Mouse (Mus musculus) CH12.LX (cell line): Measurements from ENCODE around the gene Rfx2. TPM values are rescaled to one million over a fixed set of nuclear protein-coding genes. Genes with fewer than 3 reads are reported as not detected.

ENCODE experiments used
- DNase-seq: peaks from one replicate; pipeline ENCODE4 v3.0.0-alpha.2; 2013; ENCODE audit errors: extremely low read depth
- H3K27ac ChIP-seq: 2 replicates; pipeline ENCODE4 v1.5.1; 2012; ENCODE audit warnings: low read depth, mild to moderate bottlenecking, control low read depth, moderate library complexity; ENCODE audit not compliant: insufficient read depth
- H3K27me3 ChIP-seq: replicated peaks from 2 replicates; pipeline ENCODE3; 2012; ENCODE audit warnings: inconsistent platforms
- H3K36me3 ChIP-seq, 2 experiments: replicated peaks in 1 of 2; 2 replicates each; pipeline versions ENCODE3 to v1.6.1; 2012; ENCODE audit warnings: inconsistent platforms in 1 of 2, low read length in 1 of 2, mild to moderate bottlenecking in 1 of 2, mixed read lengths in 1 of 2, moderate library complexity in 1 of 2; ENCODE audit not compliant: control insufficient read depth in 1 of 2, insufficient read depth in 1 of 2
- H3K4me1 ChIP-seq, 2 experiments: 2 replicates each; pipeline ENCODE4 v1.6.1; 2012; ENCODE audit warnings: inconsistent platforms in 1 of 2, moderate library complexity in 1 of 2; ENCODE audit not compliant: insufficient read depth in 2 of 2, control insufficient read depth in 1 of 2
- H3K4me2 ChIP-seq: 2 replicates; pipeline ENCODE4 v1.6.1; 2012; ENCODE audit warnings: low read depth, mild to moderate bottlenecking, control low read depth; ENCODE audit not compliant: poor library complexity, insufficient read depth, severe bottlenecking
- H3K4me3 ChIP-seq, 3 experiments: fragments of 150-350 bp in 1 of 3; sonication (generic) in 1 of 3; replicated peaks in 1 of 3; 2 replicates each; pipeline versions ENCODE3 to v1.5.1; 2011 to 2012; ENCODE audit warnings: low read depth in 2 of 3, low read length in 2 of 3, mild to moderate bottlenecking in 2 of 3, moderate library complexity in 2 of 3, control low read depth in 1 of 3, improper control_type of control experiment in 1 of 3, inconsistent platforms in 1 of 3, mixed read lengths in 1 of 3; ENCODE audit not compliant: poor library complexity in 1 of 3
- H3K79me2 ChIP-seq: replicated peaks from 2 replicates; pipeline ENCODE4 v1.6.1; 2012; ENCODE audit warnings: mild to moderate bottlenecking, moderate library complexity; ENCODE audit not compliant: control insufficient read depth, poor library complexity, insufficient read depth, severe bottlenecking; ENCODE audit errors: extremely low read depth
- H3K9ac ChIP-seq: 2 replicates; pipeline ENCODE4 v1.6.1; 2012; ENCODE audit warnings: low read depth, mild to moderate bottlenecking, control low read depth, moderate library complexity; ENCODE audit not compliant: insufficient read depth
- H3K9me3 ChIP-seq: replicated peaks from 2 replicates; pipeline ENCODE3; 2012; ENCODE audit warnings: low read length, inconsistent platforms, mixed read lengths
- CHD1 ChIP-seq: IDR thresholded peaks from 2 replicates; pipeline ENCODE4 v1.6.1; 2012; ENCODE audit warnings: low read depth, low read length, improper control_type of control experiment, inconsistent platforms
- CHD2 ChIP-seq: IDR thresholded peaks from 2 replicates; pipeline ENCODE4 v1.6.1; 2011; ENCODE audit warnings: low read length, improper control_type of control experiment
- CTCF ChIP-seq, 2 experiments: IDR thresholded peaks in 1 of 2; conservative IDR thresholded peaks in 1 of 2; 2 replicates each; pipeline ENCODE4 v1.5.1; 2011 to 2012; ENCODE audit warnings: low read depth in 2 of 2, low read length in 2 of 2, improper control_type of control experiment in 1 of 2, inconsistent platforms in 1 of 2, mild to moderate bottlenecking in 1 of 2, moderate library complexity in 1 of 2
- E2F4 ChIP-seq: IDR thresholded peaks from 2 replicates; pipeline ENCODE4 v1.6.1; 2011; ENCODE audit warnings: low read depth, low read length, improper control_type of control experiment; ENCODE audit not compliant: insufficient replicate concordance
- ELF1 ChIP-seq: IDR thresholded peaks from 2 replicates; pipeline ENCODE4 v1.6.1; 2014; ENCODE audit warnings: low read depth, mild to moderate bottlenecking, inconsistent platforms, low read length, improper control_type of control experiment
- EP300 ChIP-seq: IDR thresholded peaks from 2 replicates; pipeline ENCODE4 v1.6.1; 2011; ENCODE audit warnings: low read length, improper control_type of control experiment
- ETS1 ChIP-seq: conservative IDR thresholded peaks from 2 replicates; pipeline ENCODE4 v1.6.1; 2012; ENCODE audit warnings: low read depth, mild to moderate bottlenecking, inconsistent platforms, low read length, improper control_type of control experiment, moderate library complexity
- JUND ChIP-seq: conservative IDR thresholded peaks from 2 replicates; pipeline ENCODE4 v1.6.1; 2011; ENCODE audit warnings: low read depth, low read length, improper control_type of control experiment
- MAFK ChIP-seq: IDR thresholded peaks from 2 replicates; pipeline ENCODE4 v1.6.1; 2011; ENCODE audit warnings: low read length, improper control_type of control experiment; ENCODE audit not compliant: insufficient replicate concordance
- MAZ ChIP-seq: IDR thresholded peaks from 2 replicates; pipeline ENCODE4 v1.6.1; 2012; ENCODE audit warnings: low read depth, mild to moderate bottlenecking, inconsistent platforms, low read length, improper control_type of control experiment, moderate library complexity
- MEF2A ChIP-seq: IDR thresholded peaks from 2 replicates; pipeline ENCODE4 v1.6.1; 2014; ENCODE audit warnings: low read depth, mild to moderate bottlenecking, inconsistent platforms, low read length, improper control_type of control experiment, borderline replicate concordance
- MYC ChIP-seq: IDR thresholded peaks from 2 replicates; pipeline ENCODE4 v1.6.1; 2011; ENCODE audit warnings: low read depth, mild to moderate bottlenecking, improper control_type of control experiment, low read length
- NRF1 ChIP-seq: IDR thresholded peaks from 2 replicates; pipeline ENCODE4 v1.6.1; 2014; ENCODE audit warnings: low read depth, mild to moderate bottlenecking, inconsistent platforms, low read length, improper control_type of control experiment, moderate library complexity
- PAX5 ChIP-seq: IDR thresholded peaks from 2 replicates; pipeline ENCODE4 v1.6.1; 2012; ENCODE audit warnings: low read length, inconsistent platforms, mixed read lengths
- POLR2AphosphoS2 ChIP-seq: IDR thresholded peaks from 2 replicates; pipeline ENCODE4 v1.6.1; 2011; ENCODE audit warnings: low read depth, low read length, improper control_type of control experiment
- RAD21 ChIP-seq: IDR thresholded peaks from 2 replicates; pipeline ENCODE4 v1.6.1; 2011; ENCODE audit warnings: low read depth, mild to moderate bottlenecking, low read length, improper control_type of control experiment, moderate library complexity
- SIN3A ChIP-seq: IDR thresholded peaks from 2 replicates; pipeline ENCODE4 v1.6.1; 2012; ENCODE audit warnings: low read length, improper control_type of control experiment, inconsistent platforms
- SMC3 ChIP-seq: IDR thresholded peaks from 2 replicates; pipeline ENCODE4 v1.6.1; 2011; ENCODE audit warnings: low read depth, low read length, improper control_type of control experiment
- TBP ChIP-seq: conservative IDR thresholded peaks from 2 replicates; pipeline ENCODE4 v1.6.1; 2011; ENCODE audit warnings: low read depth, low read length, improper control_type of control experiment
- TCF12 ChIP-seq: IDR thresholded peaks from 2 replicates; pipeline ENCODE4 v1.6.1; 2014; ENCODE audit warnings: low read depth, mild to moderate bottlenecking, inconsistent platforms, low read length, improper control_type of control experiment
- UBTF ChIP-seq: IDR thresholded peaks from 2 replicates; pipeline ENCODE4 v1.6.1; 2012; ENCODE audit warnings: low read depth, mild to moderate bottlenecking, inconsistent platforms, low read length, improper control_type of control experiment, moderate library complexity
- USF1 ChIP-seq: IDR thresholded peaks from 2 replicates; pipeline ENCODE4 v1.6.1; 2014; ENCODE audit warnings: low read depth, mild to moderate bottlenecking, inconsistent platforms, low read length, improper control_type of control experiment
- USF2 ChIP-seq: conservative IDR thresholded peaks from 2 replicates; pipeline ENCODE4 v1.6.1; 2011; ENCODE audit warnings: low read depth, low read length, improper control_type of control experiment
- ZC3H11A ChIP-seq: IDR thresholded peaks from 2 replicates; pipeline ENCODE4 v1.6.1; 2012; ENCODE audit warnings: low read depth, mild to moderate bottlenecking, inconsistent platforms, low read length, improper control_type of control experiment
- dilution Hi-C: fragments of 300-500 bp; cut with MboI; formaldehyde crosslinking; loops from 2 replicates; pipeline ENCODE4 v1.14.3; 2020; ENCODE audit warnings: low sequenced_read_pairs; ENCODE audit not compliant: extremely low pct_unique_long_range_greater_than_20kb, extremely low pct_ligation_motif_present
- in situ Hi-C: fragments of 300-500 bp; cut with MboI; formaldehyde crosslinking; loops from 3 replicates; pipeline ENCODE4 v1.14.3; 2019; ENCODE audit warnings: low sequenced_read_pairs, low pct_ligation_motif_present, low pct_unique_long_range_greater_than_20kb, mixed read lengths
- polyA plus RNA-seq: library from polyadenylated mRNA; unstranded; fragments of >175 nt; gene quantifications from 2 replicates; pipeline ENCODE4 v1.2.1, GENCODE M21; 2012; ENCODE audit warnings: low read depth; ENCODE audit not compliant: insufficient read length
- total RNA-seq, 2 experiments: library from RNA; depleted of rRNA; stranded (reverse); fragments of 300-350 nt in 1 of 2; fragments of >200 nt in 1 of 2; gene quantifications; 2 replicates each; pipeline ENCODE4 v1.2.3; 2012 to 2014

Rfx2 gene
- total and polyA plus RNA-seq, 3 experiments, result 0.16 to 1.1 (median 0.34) TPM

DNA sequence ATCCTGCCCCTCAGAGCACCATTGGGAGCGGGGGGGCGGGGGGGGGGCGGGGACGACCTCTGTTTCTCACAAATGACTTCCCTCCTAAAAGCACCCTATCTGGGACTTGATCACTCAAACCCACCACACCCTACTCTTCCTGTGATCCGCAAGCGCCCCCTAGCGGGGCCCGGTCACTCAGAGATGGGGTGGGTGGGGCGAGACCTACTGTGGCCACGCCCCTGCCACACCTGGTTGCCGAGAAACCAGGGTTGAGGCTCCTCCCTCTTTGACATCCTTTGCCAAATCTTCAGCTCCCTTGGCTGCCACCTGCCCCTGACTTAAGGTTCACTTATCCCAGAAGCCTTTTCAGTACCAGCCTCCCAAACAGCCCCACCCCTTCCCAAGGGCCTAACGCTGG lies 72.7 kb downstream of the Rfx2 start:
- DNase-seq, result peak; percentile 75
- no peak overlapping the region for H3K9ac ChIP-seq

DNA sequence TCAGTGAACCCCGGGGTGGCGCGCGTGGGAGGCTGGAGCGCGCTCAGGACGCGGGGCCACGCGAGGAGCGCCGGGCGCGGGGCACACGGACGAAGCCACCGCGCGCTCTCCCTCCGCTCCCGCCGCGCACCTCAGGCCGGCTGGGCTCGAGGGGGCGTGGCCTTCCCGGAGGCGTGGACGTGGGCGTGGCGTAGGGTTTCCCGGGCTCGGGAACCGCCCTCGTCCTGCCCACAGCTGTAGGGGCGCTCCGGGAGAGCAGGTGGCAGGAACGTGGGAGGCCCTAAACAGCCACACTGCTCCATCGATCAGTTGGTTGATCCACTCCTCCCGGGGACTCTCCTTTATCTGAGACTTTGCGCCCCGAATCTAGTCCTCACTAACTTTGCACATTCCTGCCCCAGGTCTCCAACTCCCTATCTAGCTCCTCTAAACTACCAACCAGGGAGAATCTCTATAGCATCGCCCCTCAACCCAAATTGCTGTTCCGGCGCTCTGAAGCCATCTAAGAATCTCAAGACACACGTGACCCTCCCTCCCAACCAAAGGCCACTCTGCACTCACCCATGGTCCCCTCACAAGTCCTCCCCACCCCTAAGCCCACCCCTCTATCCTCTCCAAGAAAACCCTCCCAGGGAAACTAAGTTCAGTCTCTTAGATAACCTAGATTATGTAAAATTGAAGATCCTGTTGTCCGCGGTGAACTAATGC lies 73.2 kb downstream of the Rfx2 start, which contains the start of gene Nrtn:
Gene Nrtn (minus strand): TSS at position 115 of the 708 bp plus-strand sequence.
- no peak for TF ChIP-seq TBP
- TF ChIP-seq NRF1, result no peak
- no peak for TF ChIP-seq ZC3H11A
- TF ChIP-seq ELF1, result no peak
- TF ChIP-seq JUND, result no peak
- no peak for TF ChIP-seq E2F4
- TF ChIP-seq CTCF (conservative IDR thresholded peaks at IDR 0.05 in 1 of 2, IDR thresholded peaks at IDR 0.05 in 1 of 2; ENCODE audit: low read depth in 2 of 2, low read length in 2 of 2), result no peak
- no peak for TF ChIP-seq MYC
- TF ChIP-seq EP300, result no peak
- peaks cover 3 to 26% of the 10 kb centered on the region in 2 experiments; a peak in 3 of 4 replicates for H3K4me1 ChIP-seq
- H3K9ac ChIP-seq, result no peak within 1 kb of the TSS
- H3K4me2 ChIP-seq, result peak within 1 kb of the TSS; percentile 49
- peaks cover 7% of the 10 kb centered on the region for H3K9me3 ChIP-seq
- H3K36me3 ChIP-seq, result no peaks in the 10 kb centered on the region
- peaks cover 72% of the 10 kb centered on the region for H3K27me3 ChIP-seq
- peak within 1 kb of the TSS in 2 of 3 experiments; percentile 3 to 7 for H3K4me3 ChIP-seq
- dilution Hi-C loops, result no loop called here
- no peaks in the 10 kb centered on the region for H3K79me2 ChIP-seq
- in situ Hi-C loops, result no loop called here
- peak; percentile 48 for DNase-seq
- H3K27ac ChIP-seq, result no peak within 1 kb of the TSS

More for the DNA sequence above, 72.7 kb downstream of the Rfx2 start:
- Histone ChIP-seq H3K9me3 (peaks cover 7% of the 10 kb centered on the region), H3K27me3 (peaks cover 72% of the 10 kb centered on the region), H3K4me2 (peak overlapping the region; percentile 49; the same call in 1 of the 2 replicates), H3K36me3 (no peaks in the 10 kb centered on the region), H3K4me1 (peaks cover 3 to 31% of the 10 kb centered on the region in 2 experiments; a peak in 3 of 4 replicates), H3K79me2 (no peaks in the 10 kb centered on the region), H3K27ac (no peak overlapping the region), H3K4me3 (no peak overlapping the region)
- 0 out of 2 replicates have a peak, but pooled peaks have one; percentile 50 for TF ChIP-seq MAZ
- no peak for TF ChIP-seq TCF12
- no peak for TF ChIP-seq MAFK
- no peak for TF ChIP-seq ETS1
- peak; percentile 56 for TF ChIP-seq RAD21
- TF ChIP-seq USF2, result no peak
- no peak for TF ChIP-seq ELF1
- 0 out of 2 replicates have a peak, but pooled peaks have one; percentile 2 for TF ChIP-seq SMC3
- TF ChIP-seq PAX5, result no peak
- no peak for TF ChIP-seq SIN3A
- peak; percentile 23 to 61; a peak in 2 of 4 replicates for TF ChIP-seq CTCF (conservative IDR thresholded peaks at IDR 0.05 in 1 of 2, IDR thresholded peaks at IDR 0.05 in 1 of 2; ENCODE audit: low read depth in 2 of 2, low read length in 2 of 2)
- TF ChIP-seq UBTF, result no peak
- no peak for TF ChIP-seq CHD2
- TF ChIP-seq MEF2A, result 0 out of 2 replicates have a peak, but pooled peaks have one; percentile 25
- no peak for TF ChIP-seq USF1
- no peak for TF ChIP-seq TBP
- TF ChIP-seq MYC, result no peak
- no peak for TF ChIP-seq ZC3H11A
- no peak for TF ChIP-seq POLR2AphosphoS2
- no peak for TF ChIP-seq CHD1
- no peak for TF ChIP-seq EP300
- in situ Hi-C loops, result no loop called here
- dilution Hi-C loops, result no loop called here
